Mouse (Mus musculus) olfactory bulb, adult 2 months (tissue): ENCODE data around the gene Ssc4d.

ENCODE experiments used
- CTCF ChIP-seq: fragments of 200-500 bp; IDR thresholded peaks from 2 replicates; pipeline ENCODE4 v1.5.1; 2012; ENCODE audit warnings: low read depth, mild to moderate bottlenecking, low read length, moderate library complexity; ENCODE audit not compliant: insufficient read depth
- POLR2A ChIP-seq: fragments of 200-500 bp; IDR thresholded peaks from 2 replicates; pipeline ENCODE4 v1.6.1; 2012; ENCODE audit warnings: mild to moderate bottlenecking, low read depth, low read length, moderate library complexity; ENCODE audit not compliant: insufficient read depth

GRCm38 (mm10) chr5:136015586-136015985 is 41.3 kb upstream of the Ssc4d start:
- TF ChIP-seq CTCF, result no peak
- no peak for TF ChIP-seq POLR2A
